Mouse (Mus musculus) G1E (cell line): ENCODE measurements around the gene Myt1. TPM values are rescaled to one million over a fixed set of nuclear protein-coding genes. Genes with fewer than 3 reads are reported as not detected.

Source experiments
- ATAC-seq: 2 replicates; pipeline ENCODE4 v1.8.0; 2016; ENCODE audit warnings: mild to moderate bottlenecking; ENCODE audit not compliant: insufficient number of reproducible peaks, poor library complexity, low FRiP score, severe bottlenecking; ENCODE audit errors: extremely low read depth
- DNase-seq: peaks from one replicate; pipeline ENCODE4 v3.0.0; 2012; ENCODE audit warnings: low spot score
- H3K27me3 ChIP-seq: 2 replicates; pipeline ENCODE4 v1.6.1; 2012; ENCODE audit warnings: mild to moderate bottlenecking, low read length, inconsistent platforms; ENCODE audit not compliant: insufficient read depth
- H3K36me3 ChIP-seq: replicated peaks from 2 replicates; pipeline ENCODE3; 2012; ENCODE audit warnings: mild to moderate bottlenecking, inconsistent platforms
- H3K4me1 ChIP-seq: 2 replicates; pipeline ENCODE4 v1.6.1; 2012; ENCODE audit warnings: low read depth, low read length, inconsistent platforms, mixed read lengths; ENCODE audit not compliant: insufficient read depth
- H3K4me3 ChIP-seq: 2 replicates; pipeline ENCODE4 v1.5.1; 2012; ENCODE audit warnings: low read depth, mild to moderate bottlenecking, inconsistent platforms, low read length, moderate library complexity, mixed read lengths
- H3K9me3 ChIP-seq: replicated peaks from 2 replicates; pipeline ENCODE4 v1.6.1; 2012; ENCODE audit warnings: inconsistent platforms
- CTCF ChIP-seq: IDR thresholded peaks from 2 replicates; pipeline ENCODE4 v1.5.1; 2012; ENCODE audit warnings: low read depth, low read length, inconsistent platforms, mixed read lengths
- GATA1 ChIP-seq: IDR thresholded peaks from 2 replicates; pipeline ENCODE4 v1.6.1; 2012; ENCODE audit warnings: borderline replicate concordance, low read length, inconsistent platforms, mixed read lengths
- GATA2 ChIP-seq: IDR thresholded peaks from 2 replicates; pipeline ENCODE4 v1.6.1; 2012; ENCODE audit warnings: low read depth, low read length, inconsistent platforms, borderline replicate concordance
- POLR2AphosphoS5 ChIP-seq: IDR thresholded peaks from 2 replicates; pipeline ENCODE4 v1.6.1; 2012; ENCODE audit warnings: low read depth, low read length, inconsistent platforms; ENCODE audit not compliant: insufficient replicate concordance
- TAL1 ChIP-seq: conservative IDR thresholded peaks from 2 replicates; pipeline ENCODE4 v1.6.1; 2012; ENCODE audit warnings: low read depth, low read length, inconsistent platforms, mixed read lengths
- polyA plus RNA-seq: library from polyadenylated mRNA; stranded (reverse); fragments of >175 nt; gene quantifications from 2 replicates; pipeline ENCODE4 v1.2.3, GENCODE M21; 2012
- total RNA-seq, 2 experiments: library from RNA; stranded (forward) in 1 of 2; stranded (reverse) in 1 of 2; fragments of 200-1000 nt in 1 of 2; fragments of >200 nt in 1 of 2; fragmentation: Nextera tagmentation in 1 of 2; gene quantifications; 2 replicates each; pipeline ENCODE4 v1.2.3; 2014 to 2017

Myt1 gene
- total and polyA plus RNA-seq, 3 experiments = 0.22 TPM; not detected in 2

DNA sequence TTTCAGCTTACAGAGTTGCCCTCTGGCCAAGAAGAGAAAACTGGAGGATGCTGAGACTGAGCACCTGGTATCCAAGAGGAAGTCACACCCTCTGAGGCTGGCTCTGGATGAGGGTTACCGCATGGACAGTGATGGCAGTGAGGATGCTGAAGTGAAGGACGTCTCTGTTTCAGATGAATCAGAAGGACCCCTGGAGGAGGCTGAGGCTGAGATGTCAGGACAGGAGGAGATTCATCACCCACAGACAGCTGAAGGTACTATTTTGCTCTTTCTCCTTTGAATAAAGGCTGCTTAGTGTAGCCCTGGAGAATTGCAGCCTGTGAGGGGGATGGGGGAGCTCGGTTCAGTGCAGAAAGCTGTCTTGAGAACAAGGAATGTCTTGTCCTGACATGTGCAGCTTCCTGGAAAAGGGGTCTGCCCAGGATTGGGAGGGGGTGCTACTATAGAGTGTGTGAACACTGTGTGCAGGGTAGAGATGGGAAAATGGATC lies 32.6 kb downstream of the Myt1 start:
- no peak for DNase-seq
- no peaks in the 10 kb centered on the region for H3K9me3 ChIP-seq

DNA sequence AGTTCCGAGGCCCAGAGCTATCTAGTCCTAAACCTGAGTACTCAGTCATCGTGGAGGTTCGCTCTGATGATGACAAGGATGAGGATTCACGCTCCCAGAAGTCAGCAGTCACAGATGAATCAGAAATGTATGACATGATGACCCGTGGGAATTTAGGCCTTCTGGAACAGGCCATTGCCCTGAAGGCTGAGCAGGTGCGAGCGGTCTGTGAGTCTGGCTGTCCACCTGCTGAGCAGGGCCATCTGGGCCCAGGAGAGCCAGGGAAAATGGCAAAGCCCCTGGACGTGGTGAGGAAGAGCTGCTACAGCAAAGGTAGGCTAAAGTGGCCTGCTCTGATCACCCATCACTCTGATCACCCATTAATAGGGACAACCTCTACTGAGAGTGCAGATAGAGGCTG lies 34.5 kb downstream of the Myt1 start:
- Histone ChIP-seq H3K36me3 (no peaks in the 10 kb centered on the region), H3K27me3 (peaks cover 15% of the 10 kb centered on the region), H3K9me3 (no peaks in the 10 kb centered on the region), H3K4me3 (no peak overlapping the region), H3K4me1 (no peaks in the 10 kb centered on the region)
- DNase-seq (no peak), ATAC-seq (no peak)
- TF ChIP-seq GATA1 = no peak
- no peak for TF ChIP-seq CTCF
- TF ChIP-seq GATA2 = no peak
- TF ChIP-seq TAL1 = no peak
- no peak for TF ChIP-seq POLR2AphosphoS5

More for the DNA sequence above, 32.6 kb downstream of the Myt1 start:
- no peak for ATAC-seq
- Histone ChIP-seq H3K27me3 (peaks cover 15% of the 10 kb centered on the region), H3K36me3 (no peaks in the 10 kb centered on the region), H3K4me1 (no peaks in the 10 kb centered on the region), H3K4me3 (no peak overlapping the region)
- no peak for TF ChIP-seq POLR2AphosphoS5
- no peak for TF ChIP-seq GATA2
- no peak for TF ChIP-seq TAL1
- TF ChIP-seq CTCF = no peak
- no peak for TF ChIP-seq GATA1

DNA sequence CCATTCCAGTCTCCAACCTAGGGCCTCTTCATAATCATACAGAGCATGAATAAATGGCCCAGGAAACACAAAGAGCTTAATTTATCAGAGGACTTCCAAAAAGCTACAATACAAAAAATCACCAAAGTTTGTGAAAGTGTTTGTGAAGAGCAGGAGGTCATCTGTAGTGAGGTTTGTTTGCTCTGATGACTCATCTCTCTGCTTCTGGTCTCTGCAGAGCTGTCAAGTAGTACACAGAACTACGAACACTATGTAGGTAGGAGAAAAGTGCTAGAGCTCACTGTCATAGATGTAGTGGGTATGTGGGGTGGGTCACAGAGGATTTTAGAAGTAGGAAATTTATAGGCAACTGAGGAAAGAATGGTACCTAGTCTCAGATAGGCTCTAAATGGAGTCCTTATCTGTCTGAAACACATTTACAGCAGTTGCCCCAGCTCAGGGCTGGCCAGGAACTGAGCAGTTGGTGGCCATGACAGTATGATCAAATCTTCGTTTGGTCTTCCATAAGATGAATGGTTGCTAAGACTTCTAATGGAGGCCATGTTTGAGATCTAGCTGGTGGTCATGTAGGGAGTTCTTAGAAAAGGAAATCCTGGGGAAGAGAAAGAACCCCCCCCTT lies 66.0 kb downstream of the Myt1 start:
- H3K27me3 ChIP-seq = peaks cover 6% of the 10 kb centered on the region; the same call in 1 of the 2 replicates
- 0 out of 2 replicates have a peak, but pooled peaks have one; percentile 26 for TF ChIP-seq TAL1
- TF ChIP-seq GATA2 = no peak
- H3K9me3 ChIP-seq = no peaks in the 10 kb centered on the region
- peaks cover 7% of the 10 kb centered on the region for H3K4me1 ChIP-seq
- no peak overlapping the region for H3K4me3 ChIP-seq
- DNase-seq (no peak), ATAC-seq (peak; percentile 57)
- H3K36me3 ChIP-seq = no peaks in the 10 kb centered on the region

DNA sequence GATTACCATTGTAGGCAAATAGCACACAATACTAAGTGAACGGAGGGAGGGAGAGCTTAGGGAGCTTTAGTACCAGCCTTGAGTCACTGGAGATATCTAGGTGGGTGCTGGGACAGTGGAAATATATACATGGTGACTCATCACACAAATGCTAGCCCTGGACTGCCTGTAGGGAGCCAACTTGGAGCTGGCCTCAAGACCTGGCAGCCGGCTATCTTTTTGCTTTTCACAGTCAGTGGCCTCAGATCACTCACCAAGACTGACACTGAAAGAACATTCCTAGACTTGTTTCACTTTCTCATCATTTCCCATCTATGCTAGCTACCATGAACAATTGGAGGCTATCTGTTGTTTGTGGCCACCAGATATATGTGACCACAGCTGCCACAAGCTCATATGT lies 69.6 kb downstream of the Myt1 start:
- TF ChIP-seq CTCF (no peak), POLR2AphosphoS5 (no peak), GATA2 (no peak), TAL1 (no peak), GATA1 (no peak)
- peaks cover 4% of the 10 kb centered on the region; the same call in 1 of the 2 replicates for H3K27me3 ChIP-seq
- no peaks in the 10 kb centered on the region for H3K9me3 ChIP-seq
- DNase-seq (no peak), ATAC-seq (no peak)
- H3K4me3 ChIP-seq = no peak overlapping the region
- H3K4me1 ChIP-seq = peaks cover 14% of the 10 kb centered on the region
- H3K36me3 ChIP-seq = no peaks in the 10 kb centered on the region

DNA sequence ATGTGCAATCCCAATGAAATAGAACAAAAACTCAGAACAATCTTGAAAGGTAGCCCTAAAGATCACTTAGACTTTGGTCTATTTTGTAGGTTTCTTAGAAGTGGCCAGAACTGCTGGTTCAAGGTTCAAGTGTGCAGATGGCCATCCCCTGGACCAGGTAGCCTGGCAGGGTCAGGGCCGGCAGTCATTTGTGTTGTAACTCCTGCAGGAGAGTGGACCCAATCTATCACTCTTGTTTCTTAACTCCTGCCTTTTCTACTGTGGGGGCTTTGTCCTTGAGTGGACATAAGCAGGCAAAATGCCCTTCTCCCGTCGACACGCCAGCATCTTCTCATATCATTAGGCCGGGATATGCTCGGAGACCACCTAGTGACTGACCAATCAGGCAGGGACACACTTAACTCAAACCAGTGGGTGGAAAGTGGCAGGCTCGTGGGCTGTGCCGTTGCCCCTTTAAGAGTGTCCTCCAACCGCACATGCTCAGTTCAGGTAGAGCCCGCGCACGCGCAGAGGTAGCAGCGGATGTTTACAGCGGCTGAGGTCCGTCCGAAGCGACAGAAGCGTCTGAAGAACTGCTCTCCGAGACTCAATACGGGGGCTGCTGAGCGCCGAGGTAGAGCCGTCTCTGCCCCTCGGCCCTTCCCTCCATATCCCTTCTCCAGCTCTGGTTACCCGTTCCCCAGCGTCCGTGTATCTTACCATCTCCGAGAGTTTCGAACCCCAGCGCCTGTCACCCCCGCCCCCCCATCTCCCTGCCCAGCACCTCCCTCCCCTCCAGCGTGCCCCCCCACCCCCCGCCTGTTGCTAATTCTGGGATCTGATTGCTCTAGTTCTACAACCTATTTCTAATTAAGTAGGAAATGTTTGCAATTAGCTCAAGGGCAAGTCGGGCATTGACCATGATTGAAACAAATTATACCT lies 74.5 kb downstream of the Myt1 start, which contains the start of gene Pcmtd2:
TSS of gene Pcmtd2 (plus strand) at position 483 of the 921 bp plus-strand sequence.
- H3K36me3 ChIP-seq = peaks cover 15% of the 10 kb centered on the region
- 0 out of 2 replicates have a peak, but pooled peaks cover under 1% of the 10 kb centered on the region for H3K27me3 ChIP-seq
- peak within 1 kb of the TSS; percentile 85 for H3K4me3 ChIP-seq
- H3K9me3 ChIP-seq = no peaks in the 10 kb centered on the region
- no peak for TF ChIP-seq GATA2
- TF ChIP-seq TAL1 = no peak
- no peak for TF ChIP-seq CTCF
- no peak for TF ChIP-seq GATA1
- no peak for TF ChIP-seq POLR2AphosphoS5
- DNase-seq (peak; percentile 85), ATAC-seq (peak; percentile 96)
- peaks cover 15% of the 10 kb centered on the region for H3K4me1 ChIP-seq

DNA sequence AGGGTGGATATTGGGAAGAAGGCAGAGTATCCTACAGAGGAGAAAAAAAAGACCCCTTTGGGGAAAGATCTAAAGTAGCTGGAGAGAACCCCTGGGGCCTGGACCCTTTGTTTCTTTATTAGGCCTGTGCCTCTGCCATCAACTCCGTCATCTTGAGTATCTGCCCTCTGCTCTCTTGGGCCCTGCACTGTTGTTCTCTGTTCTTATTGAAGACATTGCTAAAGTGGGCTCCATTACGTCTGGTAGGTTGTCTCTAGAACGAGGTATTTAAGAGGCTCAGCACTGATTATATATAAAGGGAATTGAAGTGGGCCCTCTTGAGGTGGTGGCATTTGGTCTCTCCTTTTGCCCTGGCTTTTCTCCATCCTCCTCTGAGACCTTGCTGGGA lies 75.2 kb downstream of the Myt1 start:
- Histone ChIP-seq H3K4me3 (peak overlapping the region; percentile 85), H3K36me3 (peaks cover 18% of the 10 kb centered on the region), H3K9me3 (no peaks in the 10 kb centered on the region), H3K4me1 (peaks cover 15% of the 10 kb centered on the region), H3K27me3 (no peaks in the 10 kb centered on the region)
- ATAC-seq = no peak
- TF ChIP-seq POLR2AphosphoS5 = no peak
- no peak for TF ChIP-seq CTCF
- TF ChIP-seq GATA2 = no peak
- DNase-seq = no peak
